Mouse (Mus musculus) lung, postnatal 0 days (tissue): ENCODE results near the gene Cpd.
A peak's percentile ranks its signal among the peaks of the same experiment; 100 is the strongest.

Source experiments
- CTCF ChIP-seq: IDR thresholded peaks from 2 replicates; pipeline ENCODE4 v1.5.1; 2016; ENCODE audit warnings: antibody characterized with exemption, mild to moderate bottlenecking
- EP300 ChIP-seq: IDR thresholded peaks from 2 replicates; pipeline ENCODE4 v1.6.1; 2016; ENCODE audit warnings: antibody characterized with exemption, mild to moderate bottlenecking, control low read depth

DNA sequence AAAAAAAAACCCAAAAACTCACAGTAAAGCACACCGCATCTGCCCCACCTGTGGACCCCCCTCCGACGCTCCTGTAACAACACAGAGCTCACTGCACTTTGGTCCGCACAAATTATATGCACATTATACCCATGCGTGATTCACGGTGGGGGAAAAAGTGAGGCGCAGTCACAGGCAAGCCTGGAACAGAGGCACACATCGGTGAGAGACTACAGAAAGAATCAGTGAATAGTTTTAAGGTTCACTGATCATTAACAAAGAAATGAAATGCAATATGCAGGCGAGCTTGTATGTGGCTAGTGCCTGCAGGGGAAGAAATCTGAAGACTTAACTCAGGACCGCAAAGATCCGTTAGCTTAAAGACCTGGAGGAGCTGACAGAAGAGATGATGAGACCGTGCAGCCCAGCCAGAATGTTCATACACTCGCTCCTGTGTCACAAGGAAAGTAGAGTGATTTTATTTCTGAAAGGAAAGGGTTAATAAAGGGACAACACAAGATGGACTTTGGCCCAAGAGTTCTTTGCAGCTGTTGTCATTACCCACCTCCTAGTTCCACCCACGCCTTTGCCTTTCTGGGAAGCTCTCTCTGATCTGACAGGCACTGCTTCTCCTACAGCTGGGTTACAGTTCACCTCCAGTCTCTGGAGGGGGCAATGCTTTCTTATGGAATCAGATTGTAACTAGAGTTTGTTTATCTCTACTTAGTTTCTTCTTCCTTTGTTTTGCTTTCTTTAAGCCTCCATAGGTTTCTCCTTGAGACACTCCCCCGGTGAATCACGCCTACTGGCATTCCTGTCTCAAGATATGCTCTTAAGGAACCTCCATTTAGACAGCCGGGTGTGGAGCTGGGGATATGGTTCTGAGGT is 7.9 kb upstream of the Cpd start:
- TF ChIP-seq EP300 (no peak), CTCF (peak; percentile 31)
